Mouse (Mus musculus): Measurements from ENCODE around the gene Gng12.
"Not testable (repeated sequence)": the region's sequence is repeated elsewhere in the genome, so short reads cannot be mapped to it uniquely, and the experiment has no call there.

Gene Gng12

DNA sequence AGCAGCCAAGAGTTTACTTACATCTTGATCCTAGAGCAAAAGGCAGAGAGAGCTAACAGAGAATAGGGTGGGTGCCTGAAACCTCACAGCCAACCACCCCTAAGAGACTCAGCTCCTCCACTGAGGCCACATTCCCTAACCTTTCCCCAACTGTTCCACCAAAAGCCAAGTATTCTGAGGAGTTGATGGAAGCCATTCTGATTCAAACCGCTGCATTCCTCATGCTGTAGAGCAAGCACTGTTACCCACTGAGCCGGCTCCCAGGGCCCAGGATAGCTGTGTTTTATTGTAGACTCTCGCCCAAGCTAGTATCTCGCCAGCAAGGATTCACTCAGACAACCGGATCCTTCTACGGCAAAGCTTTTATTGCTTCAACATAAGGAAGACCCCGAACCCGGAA, 98.8 kb downstream of the Gng12 start:
- DNase-seq: no peak

DNA sequence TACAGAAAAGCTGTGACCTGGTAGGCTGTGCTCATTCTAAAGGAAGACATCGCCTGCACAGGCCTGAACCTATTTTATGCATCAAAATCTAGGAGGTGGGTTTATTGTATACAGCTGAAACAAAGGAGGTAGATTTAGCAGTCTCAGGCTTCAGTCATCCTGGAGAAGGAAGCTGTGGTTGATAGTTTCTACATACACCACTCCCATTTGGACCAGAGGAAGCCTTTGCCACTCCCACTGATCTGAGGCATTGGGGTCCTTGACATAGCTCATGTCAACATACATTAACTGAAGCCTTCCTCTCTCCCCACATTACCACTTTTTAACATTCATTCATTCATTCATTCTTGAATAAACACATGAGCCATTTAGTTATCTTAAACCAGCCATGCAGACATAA, 99.6 kb downstream of the Gng12 start:
- no peak for DNase-seq

DNA sequence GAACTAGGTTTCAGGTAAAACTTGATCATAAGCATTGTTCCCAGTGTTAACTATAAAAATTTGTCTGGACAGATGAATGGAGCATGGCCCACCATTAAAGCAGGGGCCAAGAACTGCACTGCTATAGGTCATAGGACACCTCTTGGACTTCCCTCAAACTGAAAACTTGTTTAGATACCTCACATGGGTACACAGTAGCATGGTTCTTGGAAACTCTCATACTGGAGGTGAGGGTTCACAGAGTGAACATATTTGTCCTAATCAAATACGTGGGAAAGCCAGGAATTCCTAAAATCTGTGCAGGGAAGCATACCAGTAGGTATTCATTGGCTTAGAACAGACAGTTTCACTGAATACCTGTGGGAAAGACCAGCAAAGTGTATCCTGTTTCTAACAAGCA, 100.1 kb downstream of the Gng12 start:
- no peak for DNase-seq

DNA sequence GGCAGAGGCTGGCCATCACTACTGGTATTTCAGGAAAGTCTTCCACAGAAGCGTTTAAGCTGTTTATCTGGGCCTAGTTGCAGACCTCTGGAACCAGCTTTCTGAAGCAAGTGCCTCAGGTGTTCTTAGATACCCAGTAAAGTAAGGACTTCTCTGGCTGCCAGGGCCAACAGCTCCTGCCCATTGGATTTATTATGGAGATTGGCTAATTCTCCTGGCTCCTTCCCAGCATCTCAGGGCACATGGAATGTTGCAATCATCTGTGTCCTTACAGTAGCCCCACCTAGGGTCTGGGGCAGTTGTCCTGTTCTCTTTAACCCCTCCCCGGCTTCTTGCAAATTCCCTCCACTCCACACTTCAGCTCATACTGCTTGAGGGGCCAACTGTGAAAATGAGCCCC, 102.4 kb downstream of the Gng12 start:
- no peak for DNase-seq

DNA sequence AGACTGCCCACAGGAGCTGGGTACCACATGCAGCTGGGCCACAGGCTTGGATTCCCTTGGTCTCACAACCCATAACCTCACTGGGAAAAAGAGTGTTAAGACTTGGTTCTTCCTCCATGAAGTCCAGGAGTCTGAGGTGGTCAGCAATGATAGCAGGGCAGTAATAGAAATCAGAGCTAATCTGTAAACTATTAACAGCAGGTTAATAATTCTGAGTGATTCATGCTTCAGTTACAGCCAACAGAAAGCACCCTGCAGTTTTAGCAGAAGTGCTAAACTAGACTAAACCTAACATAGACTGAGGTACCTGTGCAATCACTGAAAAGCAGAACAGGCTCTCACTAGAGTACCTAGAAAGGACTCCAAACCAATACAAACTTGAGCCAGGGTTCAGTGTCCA, 103.6 kb downstream of the Gng12 start:
- no peak for DNase-seq

DNA sequence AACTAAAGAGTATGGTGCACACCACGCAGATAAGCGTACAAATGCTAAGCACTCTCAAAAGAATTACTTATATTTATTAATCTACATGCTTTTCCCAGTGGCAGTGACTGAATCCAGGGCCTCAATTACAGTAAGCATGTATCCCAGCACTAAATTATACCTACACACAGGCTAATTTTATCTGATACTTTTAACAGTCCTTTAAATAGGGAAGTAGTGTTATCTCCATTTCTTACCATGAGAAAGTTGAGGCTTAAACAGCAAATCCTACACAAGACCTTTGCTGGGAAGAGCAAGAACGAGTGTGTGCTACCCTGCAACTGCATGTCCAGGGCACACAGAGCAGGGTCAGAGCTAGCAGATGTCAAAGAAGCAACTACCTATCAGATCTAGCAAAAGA, 113.7 kb downstream of the Gng12 start:
- DNase-seq: no peak

DNA sequence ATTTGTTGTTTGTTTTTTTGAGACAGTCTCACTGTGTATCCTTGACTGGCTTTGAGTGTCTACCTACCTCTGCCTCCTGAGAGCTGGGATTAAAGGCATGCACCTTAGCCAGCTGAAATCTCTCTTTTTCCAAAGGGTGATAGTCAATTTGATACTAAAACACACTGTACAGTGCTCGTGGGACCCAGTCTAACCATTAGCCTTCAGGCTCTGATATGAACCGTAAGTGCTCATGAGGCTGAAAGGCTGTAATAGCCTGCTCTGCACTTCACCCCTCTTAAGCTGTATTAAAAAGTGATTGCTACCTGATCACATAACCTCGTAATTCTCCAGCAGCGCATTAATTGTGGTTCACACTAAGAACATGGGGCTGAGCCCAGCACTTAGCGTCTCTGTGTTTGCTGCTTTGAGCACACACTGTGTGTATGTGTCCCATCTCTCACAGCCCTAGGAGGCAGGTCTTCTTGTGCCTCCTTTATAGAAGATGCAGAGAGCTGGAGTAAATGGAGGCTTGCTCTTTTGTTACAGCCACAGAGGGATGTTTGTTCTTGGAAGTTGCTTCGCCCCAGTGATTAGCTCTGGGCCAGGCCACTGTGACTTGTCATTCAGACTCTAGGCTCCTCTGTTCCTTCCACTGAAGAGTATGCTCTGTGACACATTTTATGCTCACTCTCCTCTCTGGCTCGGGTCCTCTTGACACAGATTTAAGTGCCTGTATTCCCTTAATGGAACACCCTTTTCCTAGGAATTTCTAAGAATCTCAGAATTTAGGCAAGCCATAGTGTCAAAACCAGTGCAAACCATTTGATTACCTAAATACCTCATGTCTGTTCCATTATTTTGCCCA, 114.4 kb downstream of the Gng12 start:
- peak; percentile 33 for DNase-seq

DNA sequence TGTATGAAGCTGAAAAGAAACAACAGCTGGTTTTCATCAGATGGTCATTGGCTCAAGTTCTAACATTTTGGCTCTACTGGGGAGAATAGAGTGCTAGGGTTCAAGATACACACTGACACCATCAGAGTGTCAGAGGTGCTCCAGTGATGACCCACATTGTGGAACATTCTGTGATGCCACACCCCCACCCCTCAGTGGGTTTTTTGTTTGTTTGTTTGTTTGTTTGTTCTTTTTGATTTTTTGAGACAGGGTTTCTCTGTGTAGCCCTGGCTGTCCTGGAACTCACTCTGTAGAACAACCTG, 115.0 kb downstream of the Gng12 start:
- DNase-seq: no peak

DNA sequence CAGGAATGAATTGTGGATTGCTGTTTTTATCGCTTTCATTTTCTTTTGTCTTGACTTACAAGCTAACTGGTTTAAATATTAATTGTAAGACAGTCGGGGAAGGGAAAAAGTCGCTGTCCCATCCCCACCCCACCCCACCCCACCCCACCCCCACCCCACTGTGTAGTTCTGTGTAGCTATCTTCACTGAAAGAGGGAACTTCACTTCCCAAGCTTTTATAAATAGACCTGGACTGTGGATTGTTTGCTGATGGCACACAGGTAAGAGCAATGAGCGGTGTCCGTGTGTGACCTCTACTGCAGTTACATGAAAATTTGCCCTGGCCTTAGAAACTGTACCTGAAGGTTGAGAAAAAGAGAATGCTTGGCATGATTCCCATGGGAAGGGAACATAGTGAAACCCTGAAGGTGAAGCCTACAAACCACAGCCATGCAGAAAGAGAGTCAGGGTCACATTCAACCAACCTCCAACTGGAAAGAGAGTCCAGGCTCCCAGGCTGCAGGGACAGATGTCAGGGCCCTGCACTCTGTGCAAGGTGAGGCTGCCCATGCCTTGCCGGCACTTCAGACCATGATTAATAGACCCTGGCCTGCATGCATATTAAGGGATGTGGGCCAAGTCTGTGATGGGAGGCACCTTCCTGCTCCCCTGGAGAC, 117.2 kb downstream of the Gng12 start:
- DNase-seq: no peak

DNA sequence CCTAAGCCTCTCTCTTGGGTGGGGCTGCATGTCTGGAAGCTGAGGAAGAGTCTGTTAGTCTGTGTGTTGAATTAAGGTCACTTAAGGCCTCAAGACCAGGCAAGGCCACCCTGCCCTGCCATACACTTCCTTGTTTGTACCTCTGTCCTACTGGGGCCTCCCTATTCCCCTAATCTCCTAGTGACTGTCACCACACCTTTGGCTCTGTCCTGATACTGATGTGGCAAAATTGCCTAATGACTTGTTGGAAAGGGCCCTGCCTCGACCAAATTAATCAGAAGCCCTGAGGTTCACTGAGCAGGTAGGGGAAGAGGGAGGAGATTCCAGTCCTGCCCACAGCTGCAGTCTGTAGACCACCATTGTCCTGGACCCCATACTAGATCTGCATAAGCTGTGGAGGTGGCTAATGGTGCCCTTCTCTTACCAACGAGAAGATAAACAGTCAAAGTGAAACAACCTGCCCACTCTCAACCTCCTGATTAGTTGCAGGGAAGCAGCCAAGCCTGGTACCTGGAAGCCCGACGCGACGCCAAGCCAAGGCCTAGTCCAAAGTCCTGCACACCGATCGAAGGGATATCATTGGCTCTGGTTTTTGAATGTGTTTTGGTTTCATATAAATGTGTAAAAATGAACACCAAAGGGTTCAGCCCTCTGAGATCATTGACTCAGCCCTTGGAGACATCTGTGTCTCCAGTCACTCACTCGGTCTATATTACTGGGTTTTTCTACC, 117.9 kb downstream of the Gng12 start:
- no peak for DNase-seq

DNA sequence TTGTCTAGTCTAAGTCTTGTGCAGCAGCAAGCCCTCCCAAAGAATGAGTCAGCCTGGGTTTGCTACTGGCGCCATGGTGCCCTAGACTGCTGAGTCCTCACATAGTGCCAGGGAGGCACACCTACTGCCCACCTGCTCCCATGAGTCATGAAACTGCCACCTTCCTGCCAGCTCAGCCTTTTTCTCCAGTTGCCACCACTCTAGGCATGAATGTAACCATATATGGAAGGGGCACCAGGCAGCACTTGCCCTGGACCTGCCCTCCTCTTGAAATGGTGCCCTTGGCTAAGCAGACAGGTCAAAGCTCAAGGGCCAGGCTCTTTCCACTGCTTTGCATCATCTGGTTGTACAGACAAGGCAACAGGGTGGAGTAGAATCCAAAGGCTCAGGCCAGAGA, 118.5 kb downstream of the Gng12 start:
- no peak for DNase-seq

DNA sequence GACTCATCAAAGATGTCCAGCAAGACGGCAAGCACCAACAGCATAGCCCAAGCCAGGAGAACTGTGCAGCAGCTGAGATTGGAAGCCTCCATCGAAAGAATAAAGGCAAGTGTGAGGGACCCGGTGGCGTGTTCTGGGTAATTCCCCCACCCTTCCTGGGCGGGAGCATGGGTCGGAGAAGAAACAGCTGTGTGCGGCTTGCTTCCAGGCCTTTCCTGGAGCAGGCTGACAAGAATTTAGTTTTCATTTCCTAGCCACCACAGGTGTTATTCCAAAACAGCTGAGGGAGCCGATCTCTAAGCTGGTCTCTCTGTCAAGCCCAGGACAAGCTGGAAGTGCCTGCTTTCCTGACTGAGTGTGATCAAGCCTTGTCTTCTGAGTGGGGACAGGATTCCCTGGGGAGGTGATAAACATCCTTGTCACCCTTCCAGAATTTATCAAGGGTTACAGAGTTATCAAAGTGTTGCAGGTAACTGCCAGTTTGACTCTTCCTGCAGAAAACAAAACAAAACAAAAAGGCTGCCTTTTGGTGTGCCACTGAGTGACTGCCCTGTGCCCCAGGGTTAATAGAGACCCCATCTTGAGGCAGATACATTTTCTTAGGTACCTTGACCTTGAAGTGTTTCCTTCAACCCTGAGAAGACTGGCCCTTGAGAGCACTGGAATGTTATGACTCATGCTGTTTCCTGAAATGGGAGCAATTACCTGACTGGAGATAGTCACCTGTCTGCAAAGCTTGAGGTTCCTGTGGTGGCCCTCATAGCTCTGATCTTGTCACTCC, 119.7 kb downstream of the Gng12 start:
- DNase-seq: no peak

DNA sequence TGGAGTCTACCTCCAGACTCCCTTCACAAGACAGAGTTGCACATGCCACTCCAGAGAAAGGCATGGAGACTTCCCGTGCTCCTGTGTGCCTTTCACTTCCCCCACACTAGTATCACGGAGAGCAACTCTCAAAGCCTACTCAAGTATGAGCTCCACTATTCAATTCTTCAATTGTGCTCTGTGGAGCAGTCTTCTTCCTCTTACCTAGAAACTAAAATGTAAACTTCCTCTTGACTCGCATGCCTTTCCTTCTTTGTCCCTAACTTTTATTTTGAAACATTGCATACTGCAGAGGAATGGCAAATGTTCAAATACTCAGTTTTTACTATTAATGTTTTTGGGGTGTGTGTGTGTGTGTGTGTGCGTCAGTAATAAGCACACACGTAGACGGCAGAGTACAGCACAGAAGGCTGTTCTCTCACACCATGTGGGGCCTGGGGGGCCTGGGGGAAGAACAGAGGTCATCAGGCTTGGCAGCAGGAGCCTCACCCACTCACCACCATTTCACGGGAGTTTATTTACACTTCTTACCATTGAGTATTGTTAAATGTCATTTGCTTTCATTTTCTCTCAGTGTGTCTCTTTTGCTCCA, 120.4 kb downstream of the Gng12 start:
- DNase-seq: no peak

DNA sequence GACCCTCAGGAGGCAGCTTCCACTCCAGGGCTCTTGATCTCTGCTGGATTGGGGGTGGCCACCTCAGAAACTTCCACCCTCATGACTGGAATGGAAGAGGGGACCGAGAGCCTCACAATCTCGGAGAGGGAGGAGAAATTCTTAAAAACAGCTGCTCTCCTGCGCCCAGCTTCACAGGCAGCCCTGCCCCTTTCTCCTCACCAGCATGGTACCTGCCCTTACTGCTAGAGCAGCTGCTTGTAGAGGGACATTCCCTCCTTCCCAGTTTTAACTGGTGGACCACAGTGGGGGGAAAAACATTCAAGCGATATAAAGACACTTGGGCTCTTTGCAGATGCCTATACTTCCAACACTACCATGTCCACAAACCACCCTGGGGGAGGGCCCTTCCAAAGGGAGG, 122.2 kb downstream of the Gng12 start:
- DNase-seq: no peak

DNA sequence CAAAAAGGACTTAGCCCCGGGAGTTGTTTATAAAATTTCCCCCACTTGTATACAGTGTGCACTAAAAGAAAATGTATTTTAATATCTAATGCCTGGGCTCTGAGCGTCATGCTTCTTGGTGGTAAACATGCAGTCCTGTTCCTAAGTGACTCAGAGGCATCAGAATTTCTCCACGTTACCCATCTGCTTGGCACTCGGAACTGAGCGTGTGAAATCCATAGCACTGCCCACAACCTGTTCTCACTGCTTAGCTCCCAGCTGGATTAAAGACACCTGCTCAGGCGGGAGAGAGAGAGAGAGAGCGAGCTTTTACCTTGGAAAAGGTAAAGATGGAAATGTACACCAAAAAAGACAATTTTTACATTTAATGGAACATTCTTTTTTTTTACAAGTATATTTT, 122.8 kb downstream of the Gng12 start:
- not testable (repeated sequence) for DNase-seq

DNA sequence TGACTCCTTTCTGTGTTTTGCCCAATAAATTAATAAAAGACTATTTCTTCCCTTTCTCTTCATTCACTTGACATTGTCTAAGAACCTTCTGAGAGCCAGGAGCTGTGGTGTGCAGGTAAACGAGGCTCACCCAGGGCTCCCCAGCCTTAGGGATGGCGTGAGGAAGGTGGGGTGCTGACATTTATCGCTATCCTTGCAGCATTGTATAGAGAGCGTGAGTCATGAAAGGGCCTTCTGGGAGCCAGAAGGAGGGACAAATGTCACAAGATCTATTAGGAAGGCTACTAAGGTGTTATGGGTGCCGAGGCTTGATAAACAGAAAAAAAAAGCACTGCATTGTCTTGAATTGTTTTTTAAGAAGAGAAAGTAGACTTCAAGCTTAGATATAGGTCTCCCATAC, 125.1 kb downstream of the Gng12 start:
- DNase-seq: no peak

DNA sequence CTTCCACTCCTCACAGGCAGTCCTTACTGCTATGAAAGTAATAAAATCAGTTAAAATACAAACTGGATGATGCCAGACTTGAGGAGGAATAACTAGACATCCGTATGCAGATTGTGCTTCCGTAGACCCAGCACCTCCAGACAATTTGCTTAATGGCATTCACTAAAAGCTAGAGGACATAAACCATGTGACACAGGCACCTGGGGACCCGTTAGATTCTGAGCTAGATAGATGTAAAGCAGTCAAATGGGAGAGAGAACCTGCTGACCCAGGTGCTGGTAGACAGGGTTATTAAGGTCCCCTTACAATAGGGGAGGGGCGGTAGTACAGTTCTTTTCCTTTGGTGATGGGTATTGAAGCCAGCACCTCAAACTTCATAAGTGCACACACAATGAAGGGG, 127.5 kb downstream of the Gng12 start:
- no peak for DNase-seq

DNA sequence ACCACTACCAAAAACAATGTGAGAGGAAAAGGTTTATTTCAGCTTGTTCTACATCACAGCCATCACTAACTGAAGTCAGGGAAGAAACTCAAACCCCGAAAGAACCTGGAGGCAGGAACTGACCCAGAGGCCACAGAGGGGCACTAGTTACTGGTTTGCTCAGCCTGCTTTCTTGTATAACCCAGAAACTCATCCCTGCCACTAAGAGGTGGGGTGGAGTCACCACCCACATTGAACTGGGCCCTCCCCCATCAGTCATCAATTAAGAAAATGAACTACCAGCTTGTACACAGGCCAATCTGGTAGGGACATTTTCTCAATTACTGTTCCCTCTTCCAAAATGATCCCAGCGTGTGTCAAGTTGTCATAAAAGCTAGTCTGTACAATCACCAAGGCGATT, 130.5 kb downstream of the Gng12 start:
- no peak for DNase-seq

DNA sequence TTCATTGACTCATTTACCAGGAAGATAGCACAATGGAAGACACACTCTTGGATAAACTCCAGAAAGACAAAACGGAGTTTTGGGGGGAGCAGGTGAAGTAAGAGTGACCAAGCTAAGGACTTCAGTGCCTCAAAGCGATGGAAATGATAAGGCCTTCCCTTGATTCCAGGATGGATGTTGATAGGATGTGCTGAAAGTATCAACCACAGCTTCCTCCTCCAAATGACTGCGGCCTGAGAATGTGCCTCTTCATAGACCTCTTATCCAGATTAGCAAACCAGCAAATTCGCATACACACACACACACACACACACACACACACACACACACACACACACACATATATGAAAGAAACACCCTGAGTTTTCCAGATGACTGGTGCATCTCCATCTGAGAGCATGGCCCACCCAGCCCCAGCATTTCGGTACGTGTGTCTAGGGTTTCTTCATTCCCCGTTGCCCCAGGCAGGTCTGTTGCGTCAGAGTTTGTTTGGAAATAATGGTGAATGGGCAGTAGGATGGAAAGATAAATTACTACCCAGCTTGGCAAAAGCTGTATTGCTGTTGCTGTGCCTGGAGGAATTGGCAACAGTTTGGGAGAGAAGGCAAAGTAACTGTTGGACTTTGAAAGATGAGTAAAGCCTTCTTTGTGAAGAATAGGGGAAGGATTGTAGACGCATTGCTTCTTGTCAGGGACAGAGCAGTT, 131.4 kb downstream of the Gng12 start:
- DNase-seq: no peak

DNA sequence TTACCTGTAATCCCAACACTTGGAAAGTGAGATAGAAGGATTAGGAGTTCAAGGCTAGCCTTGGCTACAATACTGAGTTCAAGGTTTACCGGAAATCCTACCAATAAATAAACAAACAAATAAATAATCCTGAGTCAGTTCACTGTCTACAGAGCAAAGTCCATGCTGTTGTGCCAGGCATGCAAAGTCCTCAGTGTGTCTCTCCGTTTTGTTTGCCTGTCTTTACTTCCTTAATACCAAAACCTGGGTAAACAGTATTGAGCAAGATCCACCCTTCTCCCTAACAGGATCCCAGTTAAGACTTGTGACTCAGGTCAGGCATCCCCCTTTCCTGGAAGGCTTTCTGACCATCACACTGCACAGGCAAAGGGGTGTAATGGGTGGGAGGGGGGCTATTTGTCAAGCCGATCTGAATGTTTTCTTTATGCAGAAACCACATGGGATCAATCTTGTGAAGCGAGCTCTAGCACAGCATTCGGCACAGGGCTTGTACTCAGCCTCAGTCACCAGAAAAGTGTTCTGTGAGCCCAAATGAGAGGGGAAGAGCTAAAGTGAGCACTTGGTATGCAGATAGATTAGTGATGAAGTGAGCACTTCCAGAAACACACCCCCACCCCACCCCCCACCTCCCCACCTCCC, 133.2 kb downstream of the Gng12 start:
- DNase-seq: no peak

DNA sequence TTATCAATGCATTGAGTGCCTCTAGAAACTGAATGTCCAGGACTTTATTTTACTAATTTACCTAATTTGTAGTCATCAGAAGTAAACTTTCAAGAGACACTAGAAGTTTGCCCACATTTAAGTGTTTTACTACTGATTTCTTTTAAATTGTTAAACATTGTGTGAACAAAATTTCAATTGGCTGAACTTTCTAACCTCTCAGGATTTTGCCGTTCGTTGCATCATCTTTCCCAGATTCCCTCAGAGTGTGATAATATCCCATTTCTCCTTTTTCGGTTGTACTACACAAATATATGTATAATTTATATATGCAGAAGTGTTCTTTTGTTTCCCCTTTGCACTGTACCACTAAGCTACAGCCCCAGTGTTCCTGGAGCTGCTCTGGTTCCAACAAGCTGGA, 133.8 kb downstream of the Gng12 start:
- no peak for DNase-seq

DNA sequence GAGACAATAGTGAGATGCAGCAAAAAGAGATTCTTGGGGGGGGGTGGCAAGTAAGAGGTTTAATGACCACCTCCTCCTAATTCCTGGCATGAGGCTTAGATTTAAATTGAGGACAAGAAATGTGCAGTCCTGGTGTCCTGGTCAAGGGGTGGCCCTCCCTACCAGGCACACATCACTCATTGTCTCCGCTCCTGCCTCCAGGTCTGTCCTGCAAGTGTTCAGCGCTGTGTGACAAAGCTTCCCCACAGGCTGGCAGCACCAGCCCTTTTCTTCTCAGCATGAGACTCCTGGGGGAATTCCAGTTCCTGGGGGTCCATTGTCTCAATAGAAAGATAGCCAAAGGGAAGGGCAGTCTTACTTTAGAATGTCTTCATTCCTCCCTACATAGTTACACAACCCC, 134.2 kb downstream of the Gng12 start:
- DNase-seq: peak; percentile 61

Data from retina, postnatal 1 day (tissue).